Comparison of ENCODE assay signal across 52 mouse cellular contexts in the genomic region with DNA sequence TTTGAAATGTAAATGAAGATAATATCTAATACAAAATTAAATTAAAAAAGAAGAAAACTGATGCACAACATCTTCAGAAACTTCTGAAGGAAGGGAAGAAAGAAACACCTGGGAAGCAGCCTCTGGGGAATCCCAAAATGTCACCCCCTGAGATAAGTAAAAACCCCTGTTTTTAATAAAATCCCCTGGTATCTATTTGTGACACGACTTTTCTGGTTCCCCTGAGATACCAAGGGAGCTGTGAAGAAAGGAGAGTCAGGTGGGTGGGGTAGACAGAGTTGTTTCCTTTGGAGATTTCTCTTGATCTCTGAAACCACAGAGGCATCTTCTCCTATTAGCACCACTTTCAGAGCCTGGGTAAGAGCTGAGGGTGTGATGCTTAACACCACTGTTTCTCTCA. TPM values are rescaled to one million over a fixed set of nuclear protein-coding genes. Genes with fewer than 3 reads are reported as not detected.
"Had no signal": no experiment of that assay in that cellular context is flagged by ENCODE, and none has a peak within 500 bp of the region (broad histone marks: within the 10 kb centered on the region; RNA-seq: fewer than 3 reads in every experiment).

TSS of gene Olfr16 (plus strand) at position 250 of the 400 bp plus-strand sequence.

- H3K9ac ChIP-seq: heart, embryonic 12.5 days; heart, embryonic 13.5 days; heart, embryonic 15.5 days; hindbrain, embryonic 12.5 days; hindbrain, embryonic 13.5 days; hindbrain, embryonic 14.5 days; hindbrain, embryonic 15.5 days; intestine, embryonic 15.5 days; kidney, embryonic 15.5 days had no signal

- H3K9me3 ChIP-seq: heart, embryonic 10.5 days; heart, embryonic 12.5 days; heart, embryonic 13.5 days; heart, embryonic 15.5 days; hindbrain, embryonic 10.5 days; hindbrain, embryonic 12.5 days; hindbrain, embryonic 13.5 days; hindbrain, embryonic 15.5 days; intestine, embryonic 15.5 days; kidney, embryonic 15.5 days had no signal

- H3K36me3 ChIP-seq: heart, embryonic 10.5 days; heart, embryonic 12.5 days; heart, embryonic 13.5 days; heart, embryonic 15.5 days; hindbrain, embryonic 10.5 days; hindbrain, embryonic 12.5 days; hindbrain, embryonic 13.5 days; hindbrain, embryonic 15.5 days; intestine, embryonic 15.5 days; kidney, embryonic 15.5 days had no signal

- H3K4me3 ChIP-seq: heart, embryonic 10.5 days; heart, embryonic 12.5 days; heart, embryonic 13.5 days; heart, embryonic 15.5 days; hindbrain, embryonic 10.5 days; hindbrain, embryonic 12.5 days; hindbrain, embryonic 13.5 days; hindbrain, embryonic 15.5 days; intestine, embryonic 15.5 days; kidney, embryonic 15.5 days; layer of hippocampus, adult 2 months; left cerebral cortex, adult 2 months had no signal

- ATAC-seq: hindbrain, embryonic 16.5 days; hindbrain, postnatal 0 days; inflammation-experienced regulatory T-cells, adult 6 months; intestine, embryonic 15.5 days; intestine, embryonic 16.5 days; intestine, postnatal 0 days had no signal

- H3K4me2 ChIP-seq: heart, embryonic 11.5 days; heart, embryonic 12.5 days; heart, embryonic 13.5 days; heart, embryonic 15.5 days; hindbrain, embryonic 12.5 days; hindbrain, embryonic 13.5 days; hindbrain, embryonic 14.5 days; hindbrain, embryonic 15.5 days; intestine, embryonic 15.5 days; kidney, embryonic 15.5 days had no signal

- DNase-seq: heart, postnatal 10 days; heart, postnatal 14 days; heart, postnatal 36 days; heart, postnatal 4 days; kidney, adult 11 months; kidney, adult 18-20 months; kidney, adult 2 months; kidney, adult 8-10 months; kidney, adult 9 months; kidney, postnatal 10 days; kidney, postnatal 14 days; kidney, postnatal 25 days; kidney, postnatal 36 days; kidney, postnatal 4 days; layer of hippocampus, adult 9-11 months; layer of hippocampus, postnatal 36 days had no signal

- H3K27ac ChIP-seq: heart, embryonic 10.5 days; heart, embryonic 13.5 days; heart, embryonic 15.5 days; hindbrain, embryonic 10.5 days; hindbrain, embryonic 12.5 days; hindbrain, embryonic 13.5 days; hindbrain, embryonic 14.5 days; hindbrain, embryonic 15.5 days; hindbrain, postnatal 0 days; intestine, embryonic 15.5 days; kidney, embryonic 15.5 days; kidney, postnatal 0 days; layer of hippocampus, adult 2 months; left cerebral cortex, adult 2 months had no signal

- H3K4me1 ChIP-seq: heart, embryonic 10.5 days; heart, embryonic 12.5 days; heart, embryonic 13.5 days; heart, embryonic 15.5 days; hindbrain, embryonic 10.5 days; hindbrain, embryonic 12.5 days; hindbrain, embryonic 13.5 days; hindbrain, embryonic 15.5 days; intestine, embryonic 15.5 days; kidney, embryonic 15.5 days had no signal

- H3K27me3 ChIP-seq: heart, embryonic 12.5 days; heart, embryonic 13.5 days; heart, embryonic 15.5 days; hindbrain, embryonic 12.5 days; hindbrain, embryonic 13.5 days; hindbrain, embryonic 15.5 days; intestine, embryonic 15.5 days; kidney, embryonic 15.5 days had no signal

RNA-seq across cellular contexts. Expression of gene Olfr16, which starts in this region (rescaled TPM):
- total RNA-seq: heart, postnatal 10 days; heart, postnatal 14 days; heart, postnatal 25 days; heart, postnatal 36 days; heart, postnatal 4 days; hematopoietic stem cell, adult 5-6 weeks; hindbrain, postnatal 0 days; layer of hippocampus, adult 18-20 months; layer of hippocampus, adult 2 months; layer of hippocampus, adult 8-10 months; layer of hippocampus, postnatal 10 days; layer of hippocampus, postnatal 14 days; layer of hippocampus, postnatal 25 days; layer of hippocampus, postnatal 36 days; left cerebral cortex, adult 18-20 months; left cerebral cortex, adult 2 months had no signal
- polyA plus RNA-seq: heart, embryonic 10.5 days; heart, embryonic 11.5 days; heart, embryonic 12.5 days; heart, embryonic 13.5 days; heart, embryonic 14.5 days; heart, embryonic 15.5 days; heart, embryonic 16.5 days; heart, postnatal 0 days; hindbrain, embryonic 10.5 days; hindbrain, embryonic 11.5 days; hindbrain, embryonic 12.5 days; hindbrain, embryonic 13.5 days; hindbrain, embryonic 14.5 days; hindbrain, embryonic 15.5 days; hindbrain, embryonic 16.5 days; hindbrain, postnatal 0 days; inflammation-experienced regulatory T-cells, adult 6 months; intestine, embryonic 14.5 days; intestine, embryonic 15.5 days; intestine, embryonic 16.5 days; intestine, postnatal 0 days; kidney, adult 2 months; kidney, embryonic 14.5 days; kidney, embryonic 15.5 days; kidney, embryonic 16.5 days; kidney, postnatal 0 days; large intestine, adult 2 months had no signal
